Mouse (Mus musculus): ENCODE data around the gene Cage1. TPM values are rescaled to one million over a fixed set of nuclear protein-coding genes. Genes with fewer than 3 reads are reported as not detected.

Gene Cage1
- 1.8 and 2.1 TPM in 2 replicates for polyA plus RNA-seq (2012; rRNA removed)

GRCm38 (mm10) chr13:38037044-38037687, at the start of gene Cage1:
Cage1 (minus strand) TSS chr13:38037069.
- DNase-seq (ENCODE audit: extremely low spot score in 1 of 2, low spot score in 1 of 2): peak; percentile 91 to 98

- no peak for DNase-seq (ENCODE audit: extremely low spot score in 1 of 2, low spot score in 1 of 2)
These were observed 44.3 kb upstream of the Cage1 start for GRCm38 (mm10) chr13:38081161-38081560.

- no peak for DNase-seq (ENCODE audit: extremely low spot score in 1 of 2, low spot score in 1 of 2)
These were observed 43.9 kb upstream of the Cage1 start for GRCm38 (mm10) chr13:38080725-38081124.

- DNase-seq (ENCODE audit: extremely low spot score in 1 of 2, low spot score in 1 of 2): no peak
These were observed 43.1 kb upstream of the Cage1 start for GRCm38 (mm10) chr13:38080014-38080413.

GRCm38 (mm10) chr13:38079366-38079765, 42.5 kb upstream of the Cage1 start:
- no peak for DNase-seq (ENCODE audit: extremely low spot score in 1 of 2, low spot score in 1 of 2)

- DNase-seq (ENCODE audit: extremely low spot score in 1 of 2, low spot score in 1 of 2): no peak
These were observed 42.0 kb upstream of the Cage1 start for GRCm38 (mm10) chr13:38078836-38079235.

GRCm38 (mm10) chr13:38077113-38077512, 40.2 kb upstream of the Cage1 start:
- DNase-seq (ENCODE audit: extremely low spot score in 1 of 2, low spot score in 1 of 2): no peak

GRCm38 (mm10) chr13:38074404-38074803, 37.5 kb upstream of the Cage1 start:
- no peak for DNase-seq (ENCODE audit: extremely low spot score in 1 of 2, low spot score in 1 of 2)

- DNase-seq (ENCODE audit: extremely low spot score in 1 of 2, low spot score in 1 of 2): no peak
These were observed 36.8 kb upstream of the Cage1 start for GRCm38 (mm10) chr13:38073374-38074307.

GRCm38 (mm10) chr13:38070945-38071344, 34.1 kb upstream of the Cage1 start:
- peak in 1 of 2 experiments; percentile 8 for DNase-seq (ENCODE audit: extremely low spot score in 1 of 2, low spot score in 1 of 2)

- DNase-seq (ENCODE audit: extremely low spot score in 1 of 2, low spot score in 1 of 2): peak; percentile 11 to 75
These were observed 28.2 kb upstream of the Cage1 start for GRCm38 (mm10) chr13:38064854-38065663.

- DNase-seq (ENCODE audit: extremely low spot score in 1 of 2, low spot score in 1 of 2): no peak
These were observed 25.8 kb upstream of the Cage1 start for GRCm38 (mm10) chr13:38062678-38063077.

- DNase-seq (ENCODE audit: extremely low spot score in 1 of 2, low spot score in 1 of 2): no peak
These were observed 13.0 kb upstream of the Cage1 start for GRCm38 (mm10) chr13:38049888-38050287.

- no peak for DNase-seq (ENCODE audit: extremely low spot score in 1 of 2, low spot score in 1 of 2)
These were observed 942 bp upstream of the Cage1 start for GRCm38 (mm10) chr13:38037811-38038210.

- peak in 1 of 2 experiments; percentile 9 for DNase-seq (ENCODE audit: extremely low spot score in 1 of 2, low spot score in 1 of 2)
These were observed 376 bp downstream of the Cage1 start, which contains the start of gene Riok1 for GRCm38 (mm10) chr13:38036343-38037043. Riok1 (plus strand) TSS chr13:38036995.

GRCm38 (mm10) chr13:38028407-38028806, 8.5 kb downstream of the Cage1 start:
- DNase-seq (ENCODE audit: extremely low spot score in 1 of 2, low spot score in 1 of 2): no peak

- no peak for DNase-seq (ENCODE audit: extremely low spot score in 1 of 2, low spot score in 1 of 2)
These were observed 9.1 kb downstream of the Cage1 start for GRCm38 (mm10) chr13:38027618-38028248.

GRCm38 (mm10) chr13:38025874-38026273, 11.0 kb downstream of the Cage1 start:
- DNase-seq (ENCODE audit: extremely low spot score in 1 of 2, low spot score in 1 of 2): no peak

- no peak for DNase-seq (ENCODE audit: extremely low spot score in 1 of 2, low spot score in 1 of 2)
These were observed 18.1 kb downstream of the Cage1 start for GRCm38 (mm10) chr13:38018791-38019190.

GRCm38 (mm10) chr13:38015591-38015990, 21.3 kb downstream of the Cage1 start:
- DNase-seq (ENCODE audit: extremely low spot score in 1 of 2, low spot score in 1 of 2): no peak
